Mouse (Mus musculus) bone marrow, adult 2 months (tissue): ENCODE results near the gene Pacrg.

Experiments
- CTCF ChIP-seq: fragments of 200-500 bp; IDR thresholded peaks from 2 replicates; pipeline ENCODE4 v1.5.1; 2011; ENCODE audit warnings: low read length, control low read depth; ENCODE audit not compliant: control insufficient read depth, insufficient read depth
- POLR2A ChIP-seq: fragments of 200-500 bp; IDR thresholded peaks from 2 replicates; pipeline ENCODE4 v1.6.1; 2011; ENCODE audit warnings: low read depth, mild to moderate bottlenecking, control low read depth, low read length, borderline replicate concordance; ENCODE audit not compliant: control insufficient read depth

DNA sequence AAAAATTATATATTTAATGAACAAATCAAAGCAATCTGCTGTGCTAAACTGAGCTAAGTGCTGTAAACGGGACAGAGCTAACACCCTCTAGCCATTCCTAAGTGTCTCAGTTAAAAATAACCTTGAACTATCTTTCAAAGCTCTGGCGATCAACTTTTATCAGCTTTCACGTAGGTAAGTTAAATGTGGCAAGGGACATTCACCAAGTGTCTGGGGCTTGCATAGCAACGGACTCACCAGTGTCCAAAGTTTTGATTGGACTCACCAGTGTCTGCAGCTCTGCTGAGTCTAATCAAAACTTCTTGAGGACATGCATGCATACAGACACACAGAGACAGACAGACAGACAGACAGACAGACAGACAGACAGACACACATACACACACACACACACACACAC lies 425.7 kb downstream of the Pacrg start:
- TF ChIP-seq CTCF (no peak), POLR2A (no peak)
